Mouse (Mus musculus) bone marrow, adult 2 months (tissue): ENCODE measurements around the gene Lamb1.

ENCODE experiments used
- CTCF ChIP-seq: fragments of 200-500 bp; IDR thresholded peaks from 2 replicates; pipeline ENCODE4 v1.5.1; 2011; ENCODE audit warnings: low read length, control low read depth; ENCODE audit not compliant: control insufficient read depth, insufficient read depth
- POLR2A ChIP-seq: fragments of 200-500 bp; IDR thresholded peaks from 2 replicates; pipeline ENCODE4 v1.6.1; 2011; ENCODE audit warnings: low read depth, mild to moderate bottlenecking, control low read depth, low read length, borderline replicate concordance; ENCODE audit not compliant: control insufficient read depth

DNA sequence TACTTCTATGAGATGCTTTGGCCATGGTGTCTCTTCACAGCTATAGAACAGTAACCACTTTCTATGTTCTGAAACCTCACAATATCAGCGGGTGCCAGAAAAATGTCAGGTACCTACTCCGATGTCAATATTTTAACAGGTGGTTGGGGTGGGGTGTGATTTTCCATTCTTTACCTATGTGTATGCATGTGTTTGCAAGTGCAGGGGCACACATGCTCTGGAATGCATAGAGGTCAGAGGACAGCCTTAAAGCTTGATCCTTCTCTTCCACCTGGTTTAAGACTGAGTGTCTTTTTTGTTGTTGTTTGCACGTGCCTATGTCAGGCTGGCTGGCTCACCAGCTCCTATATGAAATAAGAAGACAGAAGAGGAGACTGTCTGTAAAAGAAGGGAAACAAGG is 37.9 kb upstream of the Lamb1 start:
- TF ChIP-seq CTCF (no peak), POLR2A (no peak)
